Mouse (Mus musculus) MEL (cell line): ENCODE data around the gene Nap1l1. TPM values are rescaled to one million over a fixed set of nuclear protein-coding genes. Genes with fewer than 3 reads are reported as not detected.
A peak's percentile ranks its signal among the peaks of the same experiment; 100 is the strongest.

Source experiments
- DNase-seq: peaks from one replicate; pipeline ENCODE4 v3.0.0; 2011; ENCODE audit warnings: low read depth, low spot score
- H3K27ac ChIP-seq: 2 replicates; pipeline ENCODE4 v1.5.1; 2012; ENCODE audit warnings: low read depth, mild to moderate bottlenecking, control low read depth, low read length, moderate library complexity; ENCODE audit not compliant: control insufficient read depth
- H3K27me3 ChIP-seq, 2 experiments: fragments of 150-350 bp in 1 of 2; sonication (generic) in 1 of 2; 2 replicates each; pipeline ENCODE4 v1.6.1; 2012; ENCODE audit warnings: low read length in 2 of 2, mild to moderate bottlenecking in 2 of 2, improper control_type of control experiment in 1 of 2, moderate library complexity in 1 of 2; ENCODE audit not compliant: insufficient read depth in 2 of 2, control insufficient read depth in 1 of 2
- H3K36me3 ChIP-seq, 2 experiments: 2 replicates each; pipeline ENCODE4 v1.6.1; 2012 to 2014; ENCODE audit warnings: low read length in 2 of 2, improper control_type of control experiment in 1 of 2, inconsistent platforms in 1 of 2, mild to moderate bottlenecking in 1 of 2; ENCODE audit not compliant: insufficient read depth in 2 of 2, control insufficient read depth in 1 of 2
- H3K4me1 ChIP-seq, 2 experiments: fragments of 150-350 bp in 1 of 2; sonication (generic) in 1 of 2; 2 replicates each; pipeline ENCODE4 v1.6.1; 2012; ENCODE audit warnings: low read length in 2 of 2, improper control_type of control experiment in 1 of 2, mild to moderate bottlenecking in 1 of 2; ENCODE audit not compliant: insufficient read depth in 2 of 2, control insufficient read depth in 1 of 2
- H3K4me3 ChIP-seq, 2 experiments: fragments of 150-350 bp in 1 of 2; sonication (generic) in 1 of 2; 2 replicates each; pipeline ENCODE4 v1.5.1; 2012; ENCODE audit warnings: low read depth in 2 of 2, low read length in 2 of 2, mild to moderate bottlenecking in 2 of 2, moderate library complexity in 2 of 2, control low read depth in 1 of 2, improper control_type of control experiment in 1 of 2; ENCODE audit not compliant: control insufficient read depth in 1 of 2, insufficient read depth in 1 of 2
- H3K79me2 ChIP-seq: 2 replicates; pipeline ENCODE4 v1.6.1; 2012; ENCODE audit warnings: mild to moderate bottlenecking, low read length, moderate library complexity; ENCODE audit not compliant: control insufficient read depth, poor library complexity, insufficient read depth
- H3K9ac ChIP-seq: 2 replicates; pipeline ENCODE4 v1.6.1; 2012; ENCODE audit warnings: low read depth, mild to moderate bottlenecking, control low read depth, low read length, moderate library complexity; ENCODE audit not compliant: control insufficient read depth, poor library complexity, severe bottlenecking
- H3K9me3 ChIP-seq: fragments of 150-350 bp; sonication (generic); replicated peaks from 2 replicates; pipeline ENCODE4 v1.6.1; 2012; ENCODE audit warnings: mild to moderate bottlenecking, low read length, improper control_type of control experiment, moderate library complexity; ENCODE audit not compliant: insufficient read depth
- CHD1 ChIP-seq: IDR thresholded peaks from 2 replicates; pipeline ENCODE4 v1.6.1; 2012; ENCODE audit warnings: low read depth, mild to moderate bottlenecking, inconsistent platforms, low read length, improper control_type of control experiment
- CTCF ChIP-seq, 3 experiments: IDR thresholded peaks in 2 of 3; conservative IDR thresholded peaks in 1 of 3; 2 replicates each; pipeline ENCODE4 v1.5.1; 2011 to 2012; ENCODE audit warnings: low read length in 3 of 3, low read depth in 2 of 3, mild to moderate bottlenecking in 2 of 3, improper control_type of control experiment in 1 of 3, inconsistent platforms in 1 of 3, mixed read lengths in 1 of 3, moderate library complexity in 1 of 3; ENCODE audit not compliant: control insufficient read depth in 1 of 3, insufficient read depth in 1 of 3, poor library complexity in 1 of 3, severe bottlenecking in 1 of 3
- E2F4 ChIP-seq: IDR thresholded peaks from 2 replicates; pipeline ENCODE4 v1.6.1; 2011; ENCODE audit warnings: low read depth, low read length, improper control_type of control experiment, borderline replicate concordance
- ELF1 ChIP-seq: IDR thresholded peaks from 2 replicates; pipeline ENCODE4 v1.6.1; 2014; ENCODE audit warnings: low read depth, mild to moderate bottlenecking, inconsistent platforms, low read length, improper control_type of control experiment, moderate library complexity
- EP300 ChIP-seq, 2 experiments: IDR thresholded peaks; 2 replicates each; pipeline ENCODE4 v1.6.1; 2011; ENCODE audit warnings: improper control_type of control experiment in 2 of 2, low read length in 2 of 2, low read depth in 1 of 2, mild to moderate bottlenecking in 1 of 2
- GABPA ChIP-seq: IDR thresholded peaks from 2 replicates; pipeline ENCODE4 v1.6.1; 2012; ENCODE audit warnings: low read depth, mild to moderate bottlenecking, inconsistent platforms, low read length, improper control_type of control experiment, moderate library complexity
- HCFC1 ChIP-seq: IDR thresholded peaks from 2 replicates; pipeline ENCODE4 v1.6.1; 2012; ENCODE audit warnings: low read depth, mild to moderate bottlenecking, inconsistent platforms, low read length, improper control_type of control experiment, moderate library complexity
- JUND ChIP-seq: IDR thresholded peaks from 2 replicates; pipeline ENCODE4 v1.6.1; 2011; ENCODE audit warnings: low read depth, mild to moderate bottlenecking, improper control_type of control experiment, low read length
- KAT2A ChIP-seq: conservative IDR thresholded peaks from 2 replicates; pipeline ENCODE4 v1.6.1; 2012; ENCODE audit warnings: low read depth, low read length, improper control_type of control experiment, inconsistent platforms
- MAFK ChIP-seq: IDR thresholded peaks from 2 replicates; pipeline ENCODE4 v1.6.1; 2011; ENCODE audit warnings: low read depth, mild to moderate bottlenecking, low read length, improper control_type of control experiment, borderline replicate concordance
- MAZ ChIP-seq: IDR thresholded peaks from 2 replicates; pipeline ENCODE4 v1.6.1; 2012; ENCODE audit warnings: low read depth, mild to moderate bottlenecking, inconsistent platforms, low read length, improper control_type of control experiment
- MEF2A ChIP-seq: IDR thresholded peaks from 2 replicates; pipeline ENCODE4 v1.6.1; 2014; ENCODE audit warnings: low read depth, mild to moderate bottlenecking, inconsistent platforms, low read length, improper control_type of control experiment; ENCODE audit not compliant: poor library complexity, insufficient replicate concordance, severe bottlenecking; ENCODE audit errors: extremely low read depth
- MYB ChIP-seq: IDR thresholded peaks from 2 replicates; pipeline ENCODE4 v1.6.1; 2011; ENCODE audit warnings: mild to moderate bottlenecking, low read depth, low read length, improper control_type of control experiment
- MYC ChIP-seq: IDR thresholded peaks from 2 replicates; pipeline ENCODE4 v1.6.1; 2011; ENCODE audit warnings: low read depth, mild to moderate bottlenecking, low read length, improper control_type of control experiment, moderate library complexity
- NELFE ChIP-seq: IDR thresholded peaks from 2 replicates; pipeline ENCODE4 v1.6.1; 2011; ENCODE audit warnings: low read depth, low read length, improper control_type of control experiment
- POLR2A ChIP-seq, 2 experiments: IDR thresholded peaks; 2 replicates each; pipeline ENCODE4 v1.6.1; 2011 to 2012; ENCODE audit warnings: low read length in 2 of 2, mild to moderate bottlenecking in 2 of 2, control low read depth in 1 of 2, improper control_type of control experiment in 1 of 2, low read depth in 1 of 2, moderate library complexity in 1 of 2; ENCODE audit not compliant: control insufficient read depth in 1 of 2, insufficient read depth in 1 of 2, poor library complexity in 1 of 2
- POLR2AphosphoS2 ChIP-seq: IDR thresholded peaks from 2 replicates; pipeline ENCODE4 v1.6.1; 2011; ENCODE audit warnings: low read length, improper control_type of control experiment
- RAD21 ChIP-seq: IDR thresholded peaks from 2 replicates; pipeline ENCODE4 v1.6.1; 2011; ENCODE audit warnings: mild to moderate bottlenecking, low read depth, low read length, improper control_type of control experiment
- SMC3 ChIP-seq: IDR thresholded peaks from 2 replicates; pipeline ENCODE4 v1.6.1; 2011; ENCODE audit warnings: low read depth, low read length, improper control_type of control experiment
- TAL1 ChIP-seq: IDR thresholded peaks from 2 replicates; pipeline ENCODE4 v1.6.1; 2012; ENCODE audit warnings: mild to moderate bottlenecking, inconsistent platforms, low read length, moderate library complexity, mixed read lengths
- TCF12 ChIP-seq: IDR thresholded peaks from 2 replicates; pipeline ENCODE4 v1.6.1; 2014; ENCODE audit warnings: low read depth, mild to moderate bottlenecking, inconsistent platforms, low read length, improper control_type of control experiment, moderate library complexity
- UBTF ChIP-seq: IDR thresholded peaks from 2 replicates; pipeline ENCODE4 v1.6.1; 2012; ENCODE audit warnings: low read depth, mild to moderate bottlenecking, inconsistent platforms, low read length, improper control_type of control experiment, moderate library complexity, borderline replicate concordance; ENCODE audit not compliant: insufficient read depth
- USF2 ChIP-seq, 2 experiments: IDR thresholded peaks; 2 replicates each; pipeline ENCODE4 v1.6.1; 2011 to 2012; ENCODE audit warnings: improper control_type of control experiment in 2 of 2, low read length in 2 of 2, borderline replicate concordance in 1 of 2, inconsistent platforms in 1 of 2, low read depth in 1 of 2, mild to moderate bottlenecking in 1 of 2; ENCODE audit not compliant: insufficient read depth in 1 of 2
- ZC3H11A ChIP-seq: IDR thresholded peaks from 2 replicates; pipeline ENCODE4 v1.6.1; 2012; ENCODE audit warnings: low read depth, mild to moderate bottlenecking, inconsistent platforms, low read length, improper control_type of control experiment
- ZKSCAN1 ChIP-seq: IDR thresholded peaks from 2 replicates; pipeline ENCODE4 v1.6.1; 2012; ENCODE audit warnings: low read depth, mild to moderate bottlenecking, inconsistent platforms, low read length, improper control_type of control experiment, moderate library complexity
- polyA plus RNA-seq, 2 experiments: library from polyadenylated mRNA; stranded (reverse) in 1 of 2; unstranded in 1 of 2; fragments of >175 nt in 1 of 2; fragments of >200 nt in 1 of 2; gene quantifications; 2 replicates each; pipeline versions ENCODE4 v1.2.1 to v1.2.4; 2012; ENCODE audit warnings: low replicate concordance in 2 of 2, low read depth in 1 of 2; ENCODE audit not compliant: insufficient read length in 2 of 2, insufficient read depth in 1 of 2, missing spikeins in 1 of 2
- total RNA-seq: library from RNA; depleted of rRNA; stranded (reverse); fragments of 300-350 nt; gene quantifications from 2 replicates; pipeline ENCODE4 v1.2.3, GENCODE M21; 2012

Gene Nap1l1
- total and polyA plus RNA-seq, 3 experiments = 183 to 591 (median 296) TPM

DNA sequence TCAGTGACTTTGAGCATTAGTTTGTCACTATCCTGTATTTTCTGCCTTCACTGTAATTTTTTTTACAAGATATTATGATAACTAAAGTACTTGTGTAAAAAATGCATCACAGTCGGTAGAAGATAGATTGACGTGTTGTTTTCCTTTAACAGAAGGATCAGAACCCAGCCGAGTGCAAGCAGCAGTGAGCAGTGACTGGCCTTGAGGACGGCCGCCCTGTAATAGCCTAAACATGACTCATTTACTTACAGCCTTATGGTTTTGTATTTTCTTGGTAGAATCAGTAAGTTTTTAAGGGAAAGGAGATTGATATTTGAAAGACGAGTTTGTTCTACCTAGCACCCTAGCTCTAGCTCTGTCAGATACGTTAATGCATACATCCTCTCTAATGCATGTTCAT is 22.9 kb downstream of the Nap1l1 start:
- Histone ChIP-seq H3K4me3 (no peak overlapping the region), H3K4me1 (no peaks in the 10 kb centered on the region), H3K9ac (no peak overlapping the region), H3K27ac (no peak overlapping the region), H3K36me3 (peaks cover 3 to 28% of the 10 kb centered on the region in 2 experiments), H3K79me2 (no peaks in the 10 kb centered on the region; the same call in 1 of the 2 replicates), H3K27me3 (no peaks in the 10 kb centered on the region), H3K9me3 (no peaks in the 10 kb centered on the region)
- no peak for TF ChIP-seq ZKSCAN1
- no peak for TF ChIP-seq MYC
- TF ChIP-seq NELFE = no peak
- DNase-seq = peak; percentile 14

DNA sequence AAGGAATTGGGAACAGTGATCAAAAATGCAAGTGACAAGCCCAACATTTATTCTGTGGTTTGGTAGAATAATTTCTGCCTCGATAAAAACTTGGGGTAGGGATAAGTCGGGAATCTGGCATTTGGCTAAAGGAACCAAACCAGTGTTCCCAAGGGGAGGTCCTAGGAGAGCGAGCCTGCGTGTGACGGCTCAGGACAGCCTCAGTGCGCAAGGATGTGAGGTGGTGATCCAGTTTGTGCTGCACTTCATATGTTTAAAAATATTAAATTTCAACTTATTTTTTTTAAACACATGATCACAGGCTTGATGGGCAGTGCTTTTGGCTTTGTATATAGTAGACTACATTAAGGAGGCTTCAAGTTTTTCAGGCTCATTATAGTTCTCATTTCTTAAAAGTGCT is 26.9 kb downstream of the Nap1l1 start:
- Histone ChIP-seq H3K79me2 (no peaks in the 10 kb centered on the region), H3K9me3 (no peaks in the 10 kb centered on the region), H3K36me3 (peaks cover 0 to 8% of the 10 kb centered on the region in 2 experiments; a peak in 3 of 4 replicates), H3K27ac (no peak overlapping the region), H3K4me3 (no peak overlapping the region), H3K4me1 (no peaks in the 10 kb centered on the region), H3K9ac (no peak overlapping the region), H3K27me3 (no peaks in the 10 kb centered on the region)
- no peak for DNase-seq
- TF ChIP-seq POLR2AphosphoS2 = peak; percentile 67
- no peak; a peak in 1 of 4 replicates for TF ChIP-seq POLR2A (IDR thresholded peaks at IDR 0.05; ENCODE audit: control insufficient read depth in 1 of 2, insufficient read depth in 1 of 2, low read depth in 1 of 2, low read length in 2 of 2, poor library complexity in 1 of 2)

DNA sequence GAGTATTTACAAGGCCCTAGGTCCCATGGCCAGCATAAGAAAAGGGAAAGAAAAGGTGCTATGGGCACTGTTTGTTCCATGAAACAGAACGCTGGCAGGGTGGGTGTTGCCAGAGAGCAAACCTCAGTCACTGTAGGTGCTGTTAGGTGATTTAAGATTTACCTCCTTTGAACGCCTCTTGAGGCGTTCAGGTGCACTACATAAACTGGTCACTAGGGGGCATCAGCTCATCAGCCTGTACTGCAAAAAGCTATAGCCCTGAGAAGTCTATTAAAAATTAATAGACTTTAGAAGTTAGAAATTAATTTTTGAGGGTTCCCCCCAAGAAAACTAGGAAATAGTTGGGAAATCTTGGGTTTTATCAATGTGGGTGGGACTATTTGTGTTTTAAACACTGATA is 30.0 kb downstream of the Nap1l1 start:
- no peaks in the 10 kb centered on the region; the same call in 1 of the 2 replicates for H3K79me2 ChIP-seq
- H3K27me3 ChIP-seq = no peaks in the 10 kb centered on the region
- DNase-seq = peak; percentile 85
- no peak overlapping the region for H3K9ac ChIP-seq
- no peaks in the 10 kb centered on the region for H3K9me3 ChIP-seq
- no peak overlapping the region for H3K4me3 ChIP-seq
- peaks cover 0 to 4% of the 10 kb centered on the region in 2 experiments; a peak in 2 of 4 replicates for H3K36me3 ChIP-seq
- no peaks in the 10 kb centered on the region for H3K4me1 ChIP-seq
- no peak overlapping the region for H3K27ac ChIP-seq
- TF ChIP-seq E2F4 = no peak
- no peak for TF ChIP-seq MAFK
- no peak for TF ChIP-seq GABPA
- TF ChIP-seq MEF2A = no peak
- TF ChIP-seq CHD1 = no peak
- TF ChIP-seq ELF1 = no peak
- TF ChIP-seq UBTF = no peak
- peak; percentile 96 for TF ChIP-seq SMC3
- TF ChIP-seq POLR2A (IDR thresholded peaks at IDR 0.05; ENCODE audit: control insufficient read depth in 1 of 2, insufficient read depth in 1 of 2, low read depth in 1 of 2, low read length in 2 of 2, poor library complexity in 1 of 2) = no peak
- TF ChIP-seq RAD21 = peak; percentile 97
- TF ChIP-seq MAZ = no peak
- TF ChIP-seq EP300 (IDR thresholded peaks at IDR 0.05; ENCODE audit: low read depth in 1 of 2, low read length in 2 of 2) = no peak
- no peak for TF ChIP-seq MYB
- TF ChIP-seq MYC = no peak
- TF ChIP-seq TCF12 = no peak
- TF ChIP-seq ZKSCAN1 = no peak
- no peak for TF ChIP-seq HCFC1
- no peak for TF ChIP-seq KAT2A
- no peak for TF ChIP-seq USF2 (IDR thresholded peaks at IDR 0.05; ENCODE audit: borderline replicate concordance in 1 of 2, insufficient read depth in 1 of 2, low read depth in 1 of 2, low read length in 2 of 2)
- TF ChIP-seq ZC3H11A = peak; percentile 97
- TF ChIP-seq TAL1 = no peak
- TF ChIP-seq CTCF (IDR thresholded peaks at IDR 0.05 in 2 of 3, conservative IDR thresholded peaks at IDR 0.05 in 1 of 3; ENCODE audit: control insufficient read depth in 1 of 3, insufficient read depth in 1 of 3, low read depth in 2 of 3, low read length in 3 of 3, poor library complexity in 1 of 3, severe bottlenecking in 1 of 3) = peak; percentile 74 to 92 (median 88)
- TF ChIP-seq NELFE = no peak
- TF ChIP-seq POLR2AphosphoS2 = no peak
- TF ChIP-seq JUND = no peak
